Mouse (Mus musculus) layer of hippocampus, postnatal 36 days (tissue): ENCODE measurements around the gene Apol8. TPM values are rescaled to one million over a fixed set of nuclear protein-coding genes. Genes with fewer than 3 reads are reported as not detected.
A peak's percentile ranks its signal among the peaks of the same experiment; 100 is the strongest.

Experiments
- DNase-seq, 2 experiments: peaks; one replicate each; pipeline ENCODE4 v3.0.0; 2022
- total RNA-seq, 2 experiments: library from RNA; stranded (reverse); gene quantifications; 2 replicates each; pipeline ENCODE4 v1.2.3; 2021

Gene Apol8
- 1 to 10 TPM; 4.0 to 6.7 TPM for total RNA-seq

- peak; percentile 55 to 61 for DNase-seq
Observed at GRCm38 (mm10) chr15:77756848-77757247, at the start of gene Apol8. Apol8 (minus strand) TSS chr15:77757003.

GRCm38 (mm10) chr15:77805657-77806056 is 48.9 kb upstream of the Apol8 start:
- DNase-seq = no peak

- DNase-seq = no peak
Observed at GRCm38 (mm10) chr15:77804949-77805348, 48.1 kb upstream of the Apol8 start.

GRCm38 (mm10) chr15:77804460-77804859 is 47.7 kb upstream of the Apol8 start:
- no peak for DNase-seq

- no peak for DNase-seq
Observed at GRCm38 (mm10) chr15:77803747-77804146, 46.9 kb upstream of the Apol8 start.

GRCm38 (mm10) chr15:77802992-77803391 is 46.2 kb upstream of the Apol8 start:
- no peak for DNase-seq

- DNase-seq = no peak
Observed at GRCm38 (mm10) chr15:77801188-77801587, 44.4 kb upstream of the Apol8 start.

GRCm38 (mm10) chr15:77800511-77800910 is 43.7 kb upstream of the Apol8 start:
- DNase-seq = no peak

GRCm38 (mm10) chr15:77799491-77800474 is 43.0 kb upstream of the Apol8 start:
- DNase-seq = no peak

GRCm38 (mm10) chr15:77798664-77799490 is 42.1 kb upstream of the Apol8 start:
- DNase-seq = no peak

- DNase-seq = no peak
Observed at GRCm38 (mm10) chr15:77797609-77798411, 41.0 kb upstream of the Apol8 start.

- DNase-seq = no peak
Observed at GRCm38 (mm10) chr15:77796409-77797035, 39.7 kb upstream of the Apol8 start.

- DNase-seq = no peak
Observed at GRCm38 (mm10) chr15:77794908-77795356, 38.1 kb upstream of the Apol8 start.

GRCm38 (mm10) chr15:77794138-77794907 is 37.5 kb upstream of the Apol8 start:
- DNase-seq = no peak

GRCm38 (mm10) chr15:77793554-77793953 is 36.8 kb upstream of the Apol8 start:
- DNase-seq = peak; percentile 60 to 76

GRCm38 (mm10) chr15:77793094-77793493 is 36.3 kb upstream of the Apol8 start:
- no peak for DNase-seq

- DNase-seq = no peak
Observed at GRCm38 (mm10) chr15:77792056-77792455, 35.3 kb upstream of the Apol8 start.

- DNase-seq = no peak
Observed at GRCm38 (mm10) chr15:77790656-77791405, 34.0 kb upstream of the Apol8 start.

GRCm38 (mm10) chr15:77789186-77789585 is 32.4 kb upstream of the Apol8 start:
- DNase-seq = no peak

- no peak for DNase-seq
Observed at GRCm38 (mm10) chr15:77788356-77788755, 31.6 kb upstream of the Apol8 start.
